Mouse (Mus musculus) limb, embryonic 12.5 days (tissue): Measurements from ENCODE around the gene Rnf8. TPM values are rescaled to one million over a fixed set of nuclear protein-coding genes. Genes with fewer than 3 reads are reported as not detected.

ENCODE experiments used
- ATAC-seq: fragments of 200-750 bp; cut with Nextera tagmentation; 2 replicates; pipeline ENCODE4 v1.8.0; 2017; ENCODE audit warnings: low read depth, moderate TSS enrichment; ENCODE audit not compliant: insufficient number of reproducible peaks, insufficient read depth, low FRiP score, low TSS enrichment
- H3K27ac ChIP-seq: fragments of 300-500 bp; sonication (generic); 2 replicates; pipeline ENCODE4 v1.5.1; 2016; ENCODE audit warnings: mild to moderate bottlenecking, moderate library complexity
- H3K27me3 ChIP-seq: fragments of 300-500 bp; sonication (generic); 2 replicates; pipeline ENCODE4 v1.6.1; 2016; ENCODE audit warnings: mild to moderate bottlenecking, moderate library complexity
- H3K36me3 ChIP-seq: fragments of 300-500 bp; sonication (generic); 2 replicates; pipeline ENCODE4 v1.6.1; 2016; ENCODE audit warnings: mild to moderate bottlenecking, moderate library complexity
- H3K4me1 ChIP-seq: fragments of 300-500 bp; sonication (generic); replicated peaks from 2 replicates; pipeline ENCODE4 v1.6.1; 2016
- H3K4me2 ChIP-seq: fragments of 300-500 bp; sonication (generic); 2 replicates; pipeline ENCODE4 v1.6.1; 2016; ENCODE audit warnings: mild to moderate bottlenecking, moderate library complexity
- H3K4me3 ChIP-seq: fragments of 300-500 bp; sonication (generic); replicated peaks from 2 replicates; pipeline ENCODE4 v1.5.1; 2016; ENCODE audit warnings: mild to moderate bottlenecking
- H3K9ac ChIP-seq: fragments of 300-500 bp; sonication (generic); replicated peaks from 2 replicates; pipeline ENCODE4 v1.6.1; 2016; ENCODE audit warnings: mild to moderate bottlenecking, moderate library complexity
- H3K9me3 ChIP-seq: fragments of 300-500 bp; sonication (generic); 2 replicates; pipeline ENCODE4 v1.6.1; 2016; ENCODE audit warnings: mild to moderate bottlenecking, moderate library complexity
- WGBS: fragments of 180-500 bp; shearing (Covaris S2); methylation state at CpG from one replicate; pipeline ENCODE4 v1.1.7; 2016; 5-methylcytosine and 5-hydroxymethylcytosine counted together
- polyA plus RNA-seq: library from polyadenylated mRNA; unstranded; fragments of >200 nt; fragmentation: Nextera tagmentation; extraction: Ambion mirVana; gene quantifications from 2 replicates; pipeline ENCODE4 v1.2.1, GENCODE M21; 2016

Gene Rnf8
- polyA plus RNA-seq, 1 experiment from 2014 or later: 102 TPM

DNA sequence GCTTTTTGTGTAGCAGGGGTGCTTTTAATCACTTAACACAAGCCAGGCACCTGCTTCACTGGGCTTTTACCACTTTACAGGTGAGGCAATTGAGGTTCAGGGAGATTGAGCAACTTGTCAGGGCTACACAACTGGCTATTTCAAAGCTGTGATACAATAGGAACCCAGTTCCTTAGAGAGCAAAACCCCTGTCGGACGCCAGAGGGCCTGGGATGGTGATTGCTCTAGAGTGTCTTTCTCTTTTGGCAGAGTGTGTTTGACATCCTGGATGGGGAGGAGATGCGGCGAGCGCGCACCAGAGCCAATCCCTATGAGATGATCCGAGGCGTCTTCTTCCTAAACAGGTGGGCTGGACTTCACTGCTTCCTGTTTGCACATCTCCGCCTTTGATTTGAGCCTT lies 67.1 kb downstream of the Rnf8 start:
- Histone ChIP-seq H3K4me3 (no peak overlapping the region), H3K36me3 (peaks cover 98% of the 10 kb centered on the region), H3K4me2 (no peak overlapping the region), H3K9ac (no peak overlapping the region), H3K9me3 (no peaks in the 10 kb centered on the region), H3K27me3 (no peaks in the 10 kb centered on the region), H3K27ac (no peak overlapping the region), H3K4me1 (no peaks in the 10 kb centered on the region)
- ATAC-seq: no peak
- WGBS: 95% methylated on average over 9 of the region's 9 CpGs

DNA sequence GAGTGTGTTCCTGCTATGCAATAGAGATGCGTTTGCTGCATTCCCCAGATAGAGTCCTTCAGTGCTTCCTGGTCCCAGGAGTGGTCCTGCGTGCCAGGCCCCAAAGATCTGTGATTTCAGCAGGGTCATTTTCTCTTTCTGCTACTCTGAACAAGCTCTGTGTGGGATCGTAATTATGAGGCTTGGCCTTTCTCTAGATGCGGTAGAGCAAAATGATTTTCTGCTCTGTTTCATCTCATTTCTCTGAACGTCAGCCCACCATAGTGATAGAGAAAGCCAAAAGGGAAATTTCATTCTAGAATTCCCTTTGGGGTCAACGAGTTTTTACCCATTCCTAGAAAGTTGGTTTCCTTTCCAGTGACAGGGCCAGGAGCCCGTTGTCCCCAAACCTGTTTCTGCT lies 67.7 kb downstream of the Rnf8 start:
- peaks cover 98% of the 10 kb centered on the region for H3K36me3 ChIP-seq
- 92% methylated on average over 7 of the region's 7 CpGs for WGBS

DNA sequence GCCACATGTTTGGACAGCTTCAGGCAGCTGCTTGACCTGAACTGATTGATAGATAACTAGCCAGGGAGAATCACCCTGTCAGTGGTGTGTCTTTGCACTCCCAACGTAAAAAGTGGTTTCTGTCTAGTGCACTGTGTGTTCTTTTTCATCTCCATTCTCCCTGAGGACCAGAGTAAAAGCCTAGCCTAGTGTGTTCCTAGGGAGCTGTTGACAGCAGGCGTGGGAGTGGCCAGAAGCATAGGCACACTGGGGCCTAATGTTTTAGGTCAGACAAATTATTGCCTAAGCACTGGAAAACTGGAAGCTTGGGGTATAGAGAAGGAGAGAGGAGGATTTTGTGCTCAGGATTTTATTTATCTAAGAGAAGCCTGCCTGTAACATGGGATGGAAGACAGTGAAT lies 68.5 kb downstream of the Rnf8 start:
- no peaks in the 10 kb centered on the region for H3K27me3 ChIP-seq
- peaks cover 98% of the 10 kb centered on the region for H3K36me3 ChIP-seq
- H3K9ac ChIP-seq: no peak overlapping the region
- no peak overlapping the region for H3K4me3 ChIP-seq
- H3K4me2 ChIP-seq: no peak overlapping the region
- no peak for ATAC-seq
- no peaks in the 10 kb centered on the region for H3K9me3 ChIP-seq
- H3K4me1 ChIP-seq: no peaks in the 10 kb centered on the region
- H3K27ac ChIP-seq: no peak overlapping the region
- 87% methylated on average over 2 of the region's 2 CpGs for WGBS

More for the DNA sequence above, 67.7 kb downstream of the Rnf8 start:
- Histone ChIP-seq H3K9ac (no peak overlapping the region), H3K4me1 (no peaks in the 10 kb centered on the region), H3K27me3 (no peaks in the 10 kb centered on the region), H3K4me2 (no peak overlapping the region), H3K27ac (no peak overlapping the region), H3K4me3 (no peak overlapping the region), H3K9me3 (no peaks in the 10 kb centered on the region)
- ATAC-seq: no peak

DNA sequence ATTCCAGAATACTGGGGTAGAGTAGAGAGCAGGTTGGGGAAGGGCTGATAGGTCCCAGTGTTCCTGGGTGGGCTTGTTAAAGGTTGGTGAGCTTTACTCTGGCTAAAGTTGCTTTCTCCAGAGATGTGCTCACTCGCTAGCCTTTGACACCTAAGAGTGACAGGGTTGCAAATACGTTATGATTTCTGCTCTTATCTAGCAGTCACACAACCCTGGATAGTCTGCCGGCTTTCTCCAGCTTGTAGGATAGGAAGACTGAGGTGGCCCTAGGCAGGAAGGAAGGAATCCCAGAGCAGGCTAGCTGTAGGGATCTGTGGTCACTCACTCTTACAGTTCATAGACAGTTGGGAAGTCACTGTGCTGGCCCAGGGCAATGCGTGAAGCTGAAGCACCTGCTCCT lies 69.7 kb downstream of the Rnf8 start:
- Histone ChIP-seq H3K4me1 (no peaks in the 10 kb centered on the region), H3K9ac (no peak overlapping the region), H3K36me3 (peaks cover 96% of the 10 kb centered on the region), H3K4me2 (no peak overlapping the region), H3K27ac (no peak overlapping the region), H3K9me3 (no peaks in the 10 kb centered on the region), H3K27me3 (no peaks in the 10 kb centered on the region), H3K4me3 (no peak overlapping the region)
- ATAC-seq: no peak
- WGBS: 92% methylated on average over 4 of the region's 4 CpGs

DNA sequence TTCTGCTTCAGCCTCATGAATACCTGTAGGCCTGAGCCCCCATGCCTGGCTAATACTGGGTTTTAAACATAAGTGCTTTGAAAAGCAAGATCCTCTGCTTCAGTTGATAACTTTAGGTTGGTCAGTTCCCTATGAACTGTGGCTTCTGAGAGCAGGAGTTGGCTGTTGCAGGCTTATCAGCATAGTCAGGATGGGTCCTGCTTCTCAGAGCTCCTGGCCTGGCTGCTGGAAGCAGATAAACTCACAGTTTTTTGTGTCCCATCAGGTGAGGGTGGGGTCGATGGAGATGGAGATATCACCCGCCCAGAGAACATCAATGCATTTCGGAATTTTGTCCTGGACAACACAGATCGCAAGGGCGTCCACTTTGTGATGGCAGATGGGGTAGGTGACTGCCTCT lies 72.2 kb downstream of the Rnf8 start:
- H3K9me3 ChIP-seq: no peaks in the 10 kb centered on the region
- 91% methylated on average over 5 of the region's 5 CpGs for WGBS
- no peaks in the 10 kb centered on the region for H3K27me3 ChIP-seq
- ATAC-seq: no peak
- H3K4me3 ChIP-seq: no peak overlapping the region
- no peak overlapping the region for H3K27ac ChIP-seq
- no peak overlapping the region for H3K4me2 ChIP-seq
- peaks cover 96% of the 10 kb centered on the region for H3K36me3 ChIP-seq
- H3K4me1 ChIP-seq: no peaks in the 10 kb centered on the region
- H3K9ac ChIP-seq: no peak overlapping the region

DNA sequence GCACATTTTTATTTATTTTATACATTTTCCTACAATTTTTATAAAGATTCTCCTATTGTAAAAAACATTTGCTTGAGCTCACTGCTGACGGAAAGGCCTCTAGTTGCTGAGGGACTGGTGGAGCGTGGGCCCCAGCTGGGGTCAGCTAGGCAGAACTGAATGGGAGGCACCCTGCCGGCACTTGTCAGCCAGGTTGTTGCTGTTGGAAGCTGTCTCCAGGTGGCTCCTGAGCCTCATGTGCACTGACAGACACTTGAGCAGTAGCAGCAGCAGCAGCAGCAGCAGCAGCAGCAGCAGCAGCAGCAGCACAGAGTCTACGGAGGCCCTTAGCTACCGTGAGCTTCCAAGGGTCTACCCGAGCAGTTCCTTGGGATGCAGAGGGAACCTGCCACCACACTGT lies 72.8 kb downstream of the Rnf8 start:
- no peak overlapping the region for H3K4me3 ChIP-seq
- no peaks in the 10 kb centered on the region for H3K27me3 ChIP-seq
- H3K27ac ChIP-seq: no peak overlapping the region
- H3K9ac ChIP-seq: no peak overlapping the region
- no peak for ATAC-seq
- peaks cover 93% of the 10 kb centered on the region for H3K36me3 ChIP-seq
- H3K9me3 ChIP-seq: no peaks in the 10 kb centered on the region
- 94% methylated on average over 6 of the region's 6 CpGs for WGBS
- H3K4me1 ChIP-seq: no peaks in the 10 kb centered on the region
- no peak overlapping the region for H3K4me2 ChIP-seq

DNA sequence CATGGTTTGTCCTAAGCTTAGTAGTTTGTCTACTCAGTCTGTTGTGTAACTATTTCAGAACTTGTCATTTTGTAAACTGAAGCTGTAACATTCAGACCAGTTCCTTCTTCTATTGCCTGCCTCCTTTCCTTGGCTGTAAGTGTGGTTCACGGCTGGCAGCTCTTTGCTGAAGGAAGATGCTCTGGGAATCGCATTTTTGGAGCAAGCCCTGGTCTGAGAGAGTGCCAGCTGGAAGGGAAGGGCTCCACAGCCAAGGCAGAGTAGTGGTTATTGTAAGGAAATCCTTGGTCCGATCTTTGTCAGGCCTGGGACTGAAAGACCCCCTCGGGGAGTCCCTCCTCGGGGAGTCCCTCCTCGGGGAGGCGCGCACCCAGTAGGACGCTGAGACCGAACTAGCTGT lies 74.0 kb downstream of the Rnf8 start:
- H3K4me1 ChIP-seq: no peaks in the 10 kb centered on the region
- H3K9ac ChIP-seq: no peak overlapping the region
- no peaks in the 10 kb centered on the region for H3K9me3 ChIP-seq
- 95% methylated on average over 10 of the region's 10 CpGs for WGBS
- no peak overlapping the region for H3K4me3 ChIP-seq
- no peak for ATAC-seq
- peaks cover 87% of the 10 kb centered on the region for H3K36me3 ChIP-seq
- H3K27ac ChIP-seq: no peak overlapping the region
- H3K4me2 ChIP-seq: no peak overlapping the region
- no peaks in the 10 kb centered on the region for H3K27me3 ChIP-seq

DNA sequence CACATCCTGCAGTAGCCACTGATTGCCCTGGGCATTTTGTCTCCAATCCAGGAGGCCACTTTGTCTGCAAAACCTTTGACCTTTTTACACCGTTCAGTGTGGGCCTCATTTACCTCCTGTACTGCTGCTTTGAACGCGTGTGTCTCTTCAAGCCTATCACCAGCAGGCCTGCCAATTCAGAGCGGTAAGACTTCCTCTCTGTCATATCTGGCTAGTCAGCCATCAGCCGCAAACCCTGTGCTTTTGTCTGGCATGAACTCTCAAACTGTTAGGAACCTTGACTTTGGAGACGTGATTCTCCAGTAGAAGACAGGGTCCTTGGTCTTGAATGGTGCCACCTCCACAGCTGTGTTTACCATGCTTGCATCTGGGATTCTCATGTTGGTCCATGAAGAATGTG lies 75.7 kb downstream of the Rnf8 start:
- H3K27me3 ChIP-seq: no peaks in the 10 kb centered on the region
- peaks cover 87% of the 10 kb centered on the region for H3K36me3 ChIP-seq
- 74% methylated on average over 6 of the region's 6 CpGs for WGBS
- no peak overlapping the region for H3K9ac ChIP-seq
- H3K4me1 ChIP-seq: no peaks in the 10 kb centered on the region
- H3K9me3 ChIP-seq: no peaks in the 10 kb centered on the region
- ATAC-seq: no peak
- no peak overlapping the region for H3K4me3 ChIP-seq
- no peak overlapping the region for H3K4me2 ChIP-seq
- no peak overlapping the region for H3K27ac ChIP-seq

DNA sequence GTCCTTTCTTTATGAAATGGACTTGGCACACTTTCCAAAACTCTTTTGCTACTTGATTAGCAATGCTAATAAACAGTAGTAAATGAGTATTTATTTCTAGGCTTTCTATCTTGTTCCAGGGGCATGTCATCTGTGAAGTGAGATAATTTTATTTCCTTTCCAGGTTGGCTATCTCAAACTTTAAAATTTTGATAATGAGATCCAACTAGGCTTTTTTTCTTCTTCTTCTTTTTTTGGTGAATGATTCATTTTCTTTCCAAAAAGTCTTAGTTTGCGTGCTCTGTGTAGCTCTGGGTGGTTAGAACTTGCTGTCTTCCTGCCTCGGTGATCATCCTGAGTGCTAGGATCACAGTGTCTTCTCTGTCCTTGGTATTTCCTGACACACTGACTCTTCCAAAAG lies 78.2 kb downstream of the Rnf8 start:
- WGBS: 98% methylated on average over 2 of the region's 2 CpGs

DNA sequence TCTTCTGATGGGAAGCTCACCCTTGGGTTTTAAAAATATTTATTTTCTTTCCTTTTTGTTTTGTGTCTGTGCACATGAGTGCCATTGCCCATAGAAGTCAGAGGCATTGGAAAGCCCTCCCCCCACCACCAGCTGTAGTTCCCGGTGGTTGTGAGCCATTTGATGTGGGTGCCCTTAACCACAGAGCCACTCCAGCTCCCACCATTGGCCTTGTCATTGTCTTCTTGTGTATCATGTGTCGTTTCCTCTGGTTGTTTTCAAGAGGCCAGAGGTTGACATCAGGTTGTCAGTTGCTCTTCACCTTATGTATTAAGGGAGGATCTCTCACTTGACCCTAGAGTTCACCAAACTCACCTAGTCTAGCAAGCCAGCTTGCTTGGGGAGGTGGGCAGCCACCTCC lies 79.0 kb downstream of the Rnf8 start:
- H3K27ac ChIP-seq: no peak overlapping the region
- ATAC-seq: no peak
- no peak overlapping the region for H3K9ac ChIP-seq
- no peak overlapping the region for H3K4me2 ChIP-seq
- H3K4me1 ChIP-seq: no peaks in the 10 kb centered on the region
- 75% methylated on average over 2 of the region's 2 CpGs for WGBS
- H3K27me3 ChIP-seq: no peaks in the 10 kb centered on the region
- H3K9me3 ChIP-seq: no peaks in the 10 kb centered on the region
- H3K36me3 ChIP-seq: peaks cover 86% of the 10 kb centered on the region
- H3K4me3 ChIP-seq: no peak overlapping the region

More for the DNA sequence above, 78.2 kb downstream of the Rnf8 start:
- H3K9ac ChIP-seq: no peak overlapping the region
- peaks cover 86% of the 10 kb centered on the region for H3K36me3 ChIP-seq
- H3K4me3 ChIP-seq: no peak overlapping the region
- H3K4me1 ChIP-seq: no peaks in the 10 kb centered on the region
- no peak overlapping the region for H3K4me2 ChIP-seq
- H3K27me3 ChIP-seq: no peaks in the 10 kb centered on the region
- ATAC-seq: no peak
- H3K27ac ChIP-seq: no peak overlapping the region
- H3K9me3 ChIP-seq: no peaks in the 10 kb centered on the region

DNA sequence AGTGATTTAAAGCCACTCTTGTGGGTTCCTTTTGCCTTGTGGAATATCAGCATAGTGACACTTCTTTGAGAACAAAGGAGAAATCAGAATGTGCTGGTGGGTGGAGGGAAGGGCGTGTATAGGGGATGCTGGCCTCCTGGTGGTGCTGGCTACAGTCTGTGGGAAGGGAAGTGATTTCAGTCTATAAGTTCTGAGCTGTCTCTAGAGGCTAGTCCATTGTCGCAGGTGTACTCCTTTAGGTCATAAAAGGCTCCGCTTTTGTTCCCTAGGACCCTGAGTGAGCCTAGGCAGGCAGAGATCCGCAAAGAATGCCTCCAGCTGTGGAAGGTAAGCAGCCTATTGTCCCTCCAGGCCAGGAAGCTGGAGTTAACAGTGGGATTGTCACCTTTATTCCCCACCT lies 79.9 kb downstream of the Rnf8 start:
- Histone ChIP-seq H3K27me3 (no peaks in the 10 kb centered on the region), H3K9me3 (no peaks in the 10 kb centered on the region), H3K9ac (no peak overlapping the region), H3K27ac (no peak overlapping the region), H3K4me1 (no peaks in the 10 kb centered on the region), H3K4me3 (no peak overlapping the region), H3K36me3 (peaks cover 90% of the 10 kb centered on the region), H3K4me2 (no peak overlapping the region)
- 81% methylated on average over 4 of the region's 4 CpGs for WGBS
- no peak for ATAC-seq
